Mouse (Mus musculus): ENCODE results near the gene Gm21858.
"Not testable (repeated sequence)": the region's sequence is repeated elsewhere in the genome, so short reads cannot be mapped to it uniquely, and the experiment has no call there.

The Gm21858 gene

DNA sequence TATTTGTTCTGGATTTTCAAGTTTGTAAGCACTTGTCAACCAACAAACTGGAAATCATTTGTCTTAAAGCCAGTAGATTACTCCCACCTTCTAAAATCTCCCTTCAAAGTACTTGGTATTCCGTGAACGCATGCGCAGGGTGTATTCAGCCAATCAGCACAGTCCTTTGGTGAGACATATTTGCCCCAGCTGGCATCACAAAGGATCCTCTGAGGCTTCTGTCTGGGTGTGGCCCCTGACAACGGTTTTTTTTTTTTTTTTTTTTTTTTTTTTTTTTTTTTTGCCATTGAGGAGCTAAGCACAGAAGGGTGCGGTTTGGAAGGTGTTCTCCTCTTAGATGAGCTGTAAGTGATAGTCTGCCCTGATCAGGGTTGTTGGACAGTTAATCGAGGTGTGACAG, at the start of gene Gm21858:
TSS of gene Gm21858 (plus strand) at position 301 of the 400 bp plus-strand sequence.
- not testable (repeated sequence) for DNase-seq (ENCODE audit: low spot score)
